Mouse (Mus musculus): Measurements from ENCODE around the gene AI464131.
A peak's percentile ranks its signal among the peaks of the same experiment; 100 is the strongest.

The AI464131 gene

GRCm38 (mm10) chr4:41502986-41503412 lies at the start of gene AI464131:
TSS of gene AI464131 (minus strand) at chr4:41503076.
- DNase-seq (ENCODE audit: low spot score in 2 of 2) = peak; percentile 96 to 98

DNA sequence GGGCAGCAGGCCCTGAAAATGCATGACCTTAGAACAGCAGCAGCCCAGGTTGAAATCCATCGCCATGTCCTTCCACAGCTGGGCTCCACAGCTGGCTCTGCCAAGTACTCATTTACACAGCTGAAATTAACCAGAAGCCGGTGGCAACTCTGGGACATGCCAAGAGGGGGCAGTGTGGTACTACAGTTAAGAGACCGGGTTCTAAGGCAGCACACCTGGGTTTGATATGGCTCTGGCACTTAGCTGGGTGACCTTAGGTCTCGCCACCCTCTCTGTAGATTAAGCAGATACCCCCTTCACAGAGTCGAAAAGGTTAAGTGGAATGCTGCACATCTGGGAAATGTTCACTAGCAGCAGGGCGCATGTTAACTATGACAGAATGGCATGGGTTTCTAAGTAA lies 49.7 kb upstream of the AI464131 start:
- DNase-seq (ENCODE audit: low spot score in 2 of 2) = peak; percentile 59 to 76

DNA sequence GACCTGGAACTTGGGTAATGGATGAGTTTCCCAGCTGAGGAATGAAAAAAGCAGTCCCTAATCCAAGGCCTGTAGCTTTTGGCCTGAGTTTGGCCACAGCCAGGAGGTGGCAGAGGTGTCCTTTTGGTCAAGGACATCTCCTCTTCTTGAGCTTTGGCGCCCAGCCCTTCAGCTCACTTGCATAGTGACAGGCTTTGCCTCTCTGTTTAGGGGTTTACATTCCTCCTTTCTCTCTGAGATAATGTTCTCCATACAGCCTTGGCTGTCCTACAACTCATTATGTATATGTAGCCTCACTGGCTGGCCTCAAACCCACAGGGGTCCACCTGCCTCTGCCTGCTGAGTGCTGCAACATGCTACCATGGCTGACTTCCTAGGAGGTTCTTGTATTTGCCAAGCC lies 44.2 kb upstream of the AI464131 start:
- no peak for DNase-seq (ENCODE audit: low spot score in 2 of 2)

DNA sequence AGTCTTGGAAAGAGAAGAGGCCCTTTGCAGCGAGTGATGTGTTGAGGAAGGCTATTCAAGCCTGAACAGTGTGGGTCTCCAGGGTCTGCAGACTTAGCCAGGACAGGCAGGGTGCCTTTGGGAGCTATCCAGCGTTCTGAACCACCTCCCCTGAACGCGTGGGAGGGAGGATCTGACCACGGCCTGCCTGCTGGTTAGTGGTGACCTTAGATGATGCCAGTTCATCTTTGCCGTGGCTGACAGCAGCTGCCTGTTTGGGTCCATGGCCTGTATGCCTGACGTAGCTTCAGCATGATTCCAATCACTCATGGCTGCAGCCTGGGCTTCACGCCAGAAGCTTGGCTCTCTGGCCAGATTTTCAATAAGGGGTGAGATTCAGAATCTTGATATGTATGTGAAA lies 43.1 kb upstream of the AI464131 start:
- no peak for DNase-seq (ENCODE audit: low spot score in 2 of 2)

DNA sequence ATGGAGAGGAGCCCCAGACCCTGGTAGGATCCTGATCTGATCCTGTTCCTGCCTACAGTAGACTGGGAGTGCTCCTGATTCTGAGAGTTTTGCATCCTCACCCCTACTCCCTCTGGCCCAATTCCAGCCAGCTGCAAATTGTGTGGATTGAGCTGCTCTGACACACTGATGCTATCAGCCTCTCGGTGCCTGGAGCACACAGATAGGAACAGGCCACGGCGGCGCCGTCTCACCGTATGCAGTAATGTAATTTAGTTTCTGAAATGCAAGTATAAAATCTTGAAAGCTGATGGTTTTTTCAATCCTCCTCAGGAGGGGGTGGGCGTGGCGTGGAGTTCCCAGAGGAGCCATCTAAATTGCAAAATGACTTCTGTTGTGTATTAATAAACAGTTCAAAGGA lies 39.3 kb upstream of the AI464131 start:
- no peak for DNase-seq (ENCODE audit: low spot score in 2 of 2)

GRCm38 (mm10) chr4:41534866-41535265 lies 32.0 kb upstream of the AI464131 start:
- DNase-seq (ENCODE audit: low spot score in 2 of 2) = no peak

- DNase-seq (ENCODE audit: low spot score in 2 of 2) = no peak
Observed at GRCm38 (mm10) chr4:41532420-41532819, 29.5 kb upstream of the AI464131 start.

DNA sequence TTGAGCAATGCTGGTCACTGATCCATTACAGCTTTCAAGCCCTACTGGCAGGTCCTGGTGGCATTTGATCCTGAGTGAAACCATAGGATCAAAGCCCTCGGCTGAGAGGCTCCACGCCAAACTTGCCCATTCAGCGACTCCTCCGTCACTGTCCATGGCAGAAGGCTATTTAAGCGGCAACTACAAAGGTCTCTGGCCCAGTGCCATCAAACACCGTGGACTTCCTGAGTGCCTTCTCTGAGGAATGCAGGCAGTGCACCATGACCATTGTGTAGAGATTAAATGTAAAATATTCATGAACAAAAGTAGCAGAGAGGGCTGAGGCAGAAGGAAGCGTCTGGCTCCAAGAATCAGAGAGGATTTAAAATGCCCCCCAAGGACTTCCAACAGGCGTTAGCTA lies 25.1 kb upstream of the AI464131 start:
- no peak for DNase-seq (ENCODE audit: low spot score in 2 of 2)

- no peak for DNase-seq (ENCODE audit: low spot score in 2 of 2)
Observed at GRCm38 (mm10) chr4:41527076-41527475, 24.2 kb upstream of the AI464131 start.

DNA sequence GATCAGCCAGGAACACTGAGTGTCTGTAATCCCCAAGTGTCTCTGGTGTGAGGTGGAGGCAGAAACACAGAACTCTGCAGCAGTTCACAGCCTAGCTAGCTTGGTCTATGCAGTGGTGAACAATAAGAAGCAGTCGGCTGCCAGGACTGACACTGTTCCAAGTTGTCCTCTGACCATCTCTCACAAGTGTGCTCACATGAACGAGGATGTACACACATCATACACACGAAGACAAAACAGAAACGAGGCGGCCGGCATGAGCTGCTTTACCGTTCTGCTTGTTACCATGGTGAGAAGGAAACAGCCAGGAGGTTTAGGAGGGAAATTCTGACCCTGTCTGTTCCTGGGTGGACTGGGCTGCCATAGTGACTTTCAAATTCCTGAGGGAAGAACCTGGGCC lies 23.7 kb upstream of the AI464131 start:
- no peak for DNase-seq (ENCODE audit: low spot score in 2 of 2)

DNA sequence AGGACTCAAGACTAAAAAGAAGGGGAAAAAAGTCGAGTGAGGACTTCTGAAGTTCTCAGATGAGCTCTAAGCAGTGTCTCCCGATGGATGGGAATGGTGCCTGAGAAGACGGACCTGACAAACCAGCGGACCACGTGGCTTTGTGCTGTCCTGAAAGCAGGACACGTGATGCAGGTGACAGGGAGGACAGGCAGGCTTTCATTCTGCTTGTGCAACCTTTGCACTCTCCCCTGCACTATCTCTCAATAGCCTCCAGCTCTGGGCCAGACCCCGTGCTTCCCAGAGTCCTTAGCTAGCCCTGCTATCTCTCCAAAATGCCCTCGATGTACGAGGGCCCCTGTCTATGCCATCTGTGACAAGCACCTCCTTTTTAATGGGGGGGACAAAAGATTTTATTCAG lies 22.0 kb upstream of the AI464131 start:
- no peak for DNase-seq (ENCODE audit: low spot score in 2 of 2)

DNA sequence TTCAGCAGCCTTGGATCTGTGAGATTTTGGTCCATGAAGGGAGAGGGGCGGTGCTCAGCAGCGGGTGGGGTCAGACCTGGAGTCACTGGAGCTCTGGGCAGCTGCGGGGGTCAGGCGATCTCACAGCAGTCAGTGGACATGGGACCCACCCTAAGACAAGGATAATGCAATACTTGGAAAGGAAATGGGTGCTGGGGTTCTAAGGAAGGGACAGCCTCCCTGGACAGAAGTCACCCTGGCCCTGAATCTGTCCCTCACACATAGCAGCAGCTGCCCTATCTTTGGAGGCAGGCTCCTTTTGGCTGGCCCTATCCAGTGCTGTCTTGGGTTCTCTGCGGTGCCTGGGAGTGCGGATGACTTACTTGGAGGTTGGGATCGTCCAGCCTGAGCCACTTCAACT lies 21.0 kb upstream of the AI464131 start:
- DNase-seq (ENCODE audit: low spot score in 2 of 2) = no peak

DNA sequence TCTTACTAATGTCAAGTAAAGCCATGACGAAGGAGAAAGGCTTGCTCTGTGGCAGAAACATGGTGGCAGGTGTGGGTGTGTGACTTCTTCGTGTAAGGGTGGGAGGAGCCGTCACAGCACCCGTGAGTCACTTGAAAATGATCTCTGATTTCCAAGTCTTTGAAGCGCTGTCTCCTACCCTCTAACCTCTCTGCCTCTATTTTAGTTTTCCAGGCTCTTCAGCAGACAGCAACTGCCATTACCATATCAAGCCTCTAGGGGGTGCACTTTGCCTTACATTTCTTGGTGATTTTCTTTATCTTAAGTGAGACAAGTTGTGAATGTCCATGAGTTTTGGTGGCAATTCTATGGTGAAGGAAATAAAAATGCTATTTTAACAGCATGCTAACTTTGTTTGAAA lies 19.9 kb upstream of the AI464131 start:
- DNase-seq (ENCODE audit: low spot score in 2 of 2) = no peak

DNA sequence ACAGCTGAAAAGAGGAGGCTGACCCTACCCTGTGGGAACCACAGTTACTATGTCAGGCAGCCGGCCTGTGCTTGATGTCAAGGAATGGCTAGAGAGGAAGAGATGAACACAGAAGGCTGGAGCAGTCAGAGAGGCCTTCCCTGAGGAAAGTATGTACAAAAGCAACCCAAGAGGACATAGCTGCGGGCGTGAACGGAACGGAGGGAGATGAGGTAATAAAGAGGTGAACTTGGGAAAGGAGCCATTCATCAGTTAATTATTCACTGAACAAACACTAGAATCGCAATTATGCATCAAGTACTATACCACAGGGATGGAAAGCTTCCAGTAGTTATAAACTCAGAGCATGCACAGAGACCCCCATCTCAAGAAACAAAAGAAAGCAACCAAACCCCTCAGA lies 19.3 kb upstream of the AI464131 start:
- DNase-seq (ENCODE audit: low spot score in 2 of 2) = no peak

- DNase-seq (ENCODE audit: low spot score in 2 of 2) = no peak
Observed at GRCm38 (mm10) chr4:41520641-41521040, 17.8 kb upstream of the AI464131 start.

- no peak for DNase-seq (ENCODE audit: low spot score in 2 of 2)
Observed at GRCm38 (mm10) chr4:41519195-41519594, 16.3 kb upstream of the AI464131 start.

DNA sequence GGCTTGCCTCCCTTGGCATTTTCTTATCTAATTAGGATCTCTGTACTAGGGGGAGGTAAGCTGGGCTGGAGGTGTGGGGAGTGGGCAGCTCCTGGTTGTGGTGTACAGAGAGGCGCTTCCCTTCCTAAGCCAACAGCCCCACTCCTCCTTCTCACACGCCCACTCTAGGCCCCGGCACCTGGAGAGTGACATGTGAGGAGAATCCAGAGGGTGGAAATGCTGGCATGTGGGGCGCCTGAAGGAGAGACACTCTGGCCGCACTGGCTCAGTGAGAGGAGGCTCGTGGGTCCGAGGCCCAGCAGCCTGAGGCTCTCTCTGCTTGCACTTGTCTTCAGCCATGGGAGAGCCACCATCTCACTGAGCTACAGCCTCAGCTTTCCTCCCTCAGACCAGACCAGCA lies 15.5 kb upstream of the AI464131 start:
- no peak for DNase-seq (ENCODE audit: low spot score in 2 of 2)

DNA sequence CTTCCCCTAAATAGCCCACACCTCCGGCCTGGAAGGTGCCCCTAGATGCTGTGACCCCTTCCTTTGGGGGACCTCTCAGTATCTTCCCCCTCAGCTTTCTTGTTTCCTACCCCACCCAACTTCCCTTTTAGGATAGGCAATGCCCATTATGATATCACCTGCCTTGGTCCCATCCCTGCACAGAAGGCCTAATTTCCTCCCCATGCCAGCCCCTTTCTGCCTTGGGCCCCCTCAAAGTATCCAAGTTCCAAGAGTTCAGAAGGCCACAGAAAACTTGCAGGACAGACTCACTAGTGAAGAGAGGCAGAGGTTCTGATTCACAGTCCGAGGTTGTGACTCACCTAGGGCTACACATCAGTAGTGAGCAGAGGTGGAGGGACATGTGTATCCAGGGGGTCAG lies 14.4 kb upstream of the AI464131 start, which contains the start of gene 1110017D15Rik:
1110017D15Rik (minus strand) TSS at position 101 of the 400 bp plus-strand sequence.
- DNase-seq (ENCODE audit: low spot score in 2 of 2) = no peak

DNA sequence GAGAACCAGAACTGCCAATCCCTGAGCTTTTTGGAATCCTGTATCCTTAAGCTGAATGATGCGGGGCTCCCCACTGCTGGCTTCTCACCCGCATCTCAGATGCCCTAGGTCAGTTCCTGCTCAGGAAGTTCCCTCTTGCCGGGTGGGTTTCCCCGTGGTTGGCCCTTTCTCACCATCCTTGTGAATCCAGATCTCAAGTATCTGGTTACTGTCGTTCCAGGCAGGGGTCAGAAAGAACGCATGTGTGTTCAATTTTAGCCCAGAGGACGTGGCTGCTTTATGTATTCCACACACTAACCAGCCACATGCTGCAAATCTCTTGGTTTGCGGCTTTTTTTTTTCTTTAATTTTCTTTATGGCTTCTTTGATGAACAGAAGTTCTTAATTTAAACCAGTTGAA lies 10.8 kb upstream of the AI464131 start:
- no peak for DNase-seq (ENCODE audit: low spot score in 2 of 2)

DNA sequence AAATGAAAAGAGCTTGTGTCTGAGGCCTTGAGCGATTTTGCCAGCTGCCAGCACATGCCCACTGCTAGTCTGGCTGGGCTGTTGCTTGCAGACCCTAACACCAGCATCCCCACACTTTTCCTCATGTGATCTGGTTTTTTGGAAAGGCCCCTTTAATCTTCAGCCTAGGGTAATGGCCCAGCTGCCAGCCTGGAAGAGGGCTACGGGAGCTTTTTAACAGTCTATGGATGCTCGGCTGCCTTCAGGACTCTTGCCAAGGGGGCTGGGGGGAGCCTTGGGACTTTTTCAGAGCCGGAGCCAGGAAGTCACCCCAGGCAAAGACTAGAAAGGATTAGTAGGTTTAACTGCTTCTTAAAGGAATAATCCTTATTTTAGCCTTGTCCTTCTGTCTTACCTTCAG lies 10.4 kb upstream of the AI464131 start:
- no peak for DNase-seq (ENCODE audit: low spot score in 2 of 2)

DNA sequence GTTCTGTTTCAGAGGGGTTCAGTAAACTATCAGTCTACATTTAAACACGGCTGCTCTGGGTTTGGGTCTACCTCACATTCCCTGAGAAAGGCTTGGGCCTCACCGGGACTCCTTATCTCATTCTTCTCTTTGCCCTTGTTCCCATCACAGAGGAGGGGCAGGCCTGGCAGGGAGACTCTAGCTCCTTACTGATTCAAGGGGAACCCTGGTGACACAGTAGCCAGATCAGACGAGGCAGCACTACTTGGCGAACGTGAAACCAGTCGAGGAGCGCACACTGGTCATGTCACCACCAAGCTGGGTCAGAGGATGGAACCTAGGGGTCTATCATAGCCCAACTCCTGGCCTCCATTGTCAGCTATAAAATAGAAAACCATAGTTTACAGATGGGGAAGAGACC lies 5.1 kb upstream of the AI464131 start:
- DNase-seq (ENCODE audit: low spot score in 2 of 2) = no peak

DNA sequence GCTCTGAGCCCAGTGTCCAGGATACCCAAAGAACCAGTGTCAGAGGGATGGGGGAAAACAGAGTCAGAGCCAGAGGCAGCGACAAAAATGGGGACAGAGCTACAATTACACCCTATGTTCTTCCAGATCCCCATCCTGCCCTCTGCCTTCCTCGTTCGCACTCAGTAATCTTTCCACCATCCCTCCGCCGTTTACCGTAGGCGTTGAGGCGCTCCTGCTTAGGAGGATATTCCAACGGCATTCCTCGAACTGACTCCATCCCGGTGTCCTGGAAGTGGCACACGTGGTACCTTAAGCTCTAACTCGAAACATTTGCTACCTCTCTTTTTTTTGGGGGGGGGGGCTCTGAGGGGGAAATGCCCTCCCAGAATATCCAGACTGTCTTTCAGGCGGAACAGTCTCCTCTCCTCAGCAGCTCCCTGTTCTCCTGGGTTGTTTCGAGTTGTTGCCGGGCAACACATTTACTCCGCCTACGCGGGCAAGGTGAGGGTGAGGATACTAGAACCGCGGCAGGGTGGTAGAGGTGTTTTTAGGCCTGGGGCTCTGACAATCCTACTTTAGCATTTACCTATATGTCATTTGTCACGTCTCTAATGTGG lies 4.5 kb upstream of the AI464131 start:
- DNase-seq (ENCODE audit: low spot score in 2 of 2) = no peak

- peak; percentile 79 to 88 for DNase-seq (ENCODE audit: low spot score in 2 of 2)
Observed at GRCm38 (mm10) chr4:41506906-41507305, 4.0 kb upstream of the AI464131 start.

- DNase-seq (ENCODE audit: low spot score in 2 of 2) = peak; percentile 45 to 60
Observed at GRCm38 (mm10) chr4:41506156-41506555, 3.3 kb upstream of the AI464131 start.

Measured in heart, adult 9 months (tissue).